Comparison of ENCODE assay signal across 40 mouse cellular contexts in the genomic region with DNA sequence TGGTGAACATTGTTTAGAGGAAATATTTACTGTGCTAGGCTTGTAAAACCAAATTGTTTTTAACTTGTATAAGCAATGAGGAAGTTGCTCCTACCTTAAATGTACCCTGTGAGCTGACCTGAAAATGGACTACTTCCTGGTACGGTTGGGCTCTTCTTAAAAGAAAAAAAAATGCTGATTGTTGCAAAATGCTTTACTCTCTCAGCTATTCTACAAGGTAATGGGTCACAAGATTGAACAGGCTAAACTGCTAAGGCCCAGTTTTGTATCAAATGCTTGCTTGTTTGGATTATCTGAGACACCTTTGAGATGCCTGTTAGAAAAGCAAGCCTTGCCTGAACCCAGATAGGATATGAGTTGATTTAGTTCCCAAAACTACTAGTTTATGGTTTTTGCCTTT. TPM values are rescaled to one million over a fixed set of nuclear protein-coding genes. Genes with fewer than 3 reads are reported as not detected.
"Had no signal": no experiment of that assay in that cellular context is flagged by ENCODE, and none has a peak within 500 bp of the region (broad histone marks: within the 10 kb centered on the region; RNA-seq: fewer than 3 reads in every experiment).

No protein-coding gene starts in this region.

- H3K4me2 ChIP-seq: heart, embryonic 12.5 days; hindbrain, embryonic 12.5 days; hindbrain, embryonic 14.5 days; intestine, embryonic 15.5 days; kidney, embryonic 15.5 days; limb, embryonic 13.5 days; limb, embryonic 15.5 days; liver, embryonic 12.5 days had no signal

- H3K36me3 ChIP-seq: heart, embryonic 10.5 days; heart, embryonic 12.5 days; hindbrain, embryonic 10.5 days; hindbrain, embryonic 12.5 days; intestine, embryonic 15.5 days; kidney, embryonic 15.5 days; limb, embryonic 13.5 days; limb, embryonic 15.5 days; liver, embryonic 12.5 days had no signal

- H3K9ac ChIP-seq: heart, embryonic 12.5 days; hindbrain, embryonic 12.5 days; hindbrain, embryonic 14.5 days; intestine, embryonic 15.5 days; kidney, embryonic 15.5 days; limb, embryonic 13.5 days; limb, embryonic 15.5 days; liver, embryonic 12.5 days; liver, embryonic 14.5 days had no signal

- H3K27ac ChIP-seq: gastrocnemius, adult 2 months; heart, embryonic 10.5 days; hindbrain, embryonic 10.5 days; hindbrain, embryonic 12.5 days; hindbrain, embryonic 14.5 days; intestine, embryonic 15.5 days; kidney, embryonic 15.5 days; layer of hippocampus, adult 2 months; limb, embryonic 13.5 days; limb, embryonic 15.5 days; liver, embryonic 12.5 days; liver, embryonic 14.5 days had no signal

- H3K4me3 ChIP-seq: gastrocnemius, adult 2 months; heart, embryonic 10.5 days; heart, embryonic 12.5 days; hindbrain, embryonic 10.5 days; hindbrain, embryonic 12.5 days; intestine, embryonic 15.5 days; kidney, embryonic 15.5 days; layer of hippocampus, adult 2 months; limb, embryonic 13.5 days; limb, embryonic 15.5 days; liver, embryonic 12.5 days had no signal

- ATAC-seq: hindbrain, embryonic 16.5 days; inflammation-experienced regulatory T-cells, adult 6 months; intestine, embryonic 15.5 days; intestine, postnatal 0 days; liver, embryonic 12.5 days had no signal

- H3K27me3 ChIP-seq: heart, embryonic 12.5 days; intestine, embryonic 15.5 days; limb, embryonic 15.5 days had no signal

- DNase-seq: gastrocnemius, adult 2 months; gastrocnemius, postnatal 10 days; gastrocnemius, postnatal 25 days; heart, adult 18-20 months; heart, postnatal 10 days; heart, postnatal 4 days; kidney, postnatal 10 days; kidney, postnatal 25 days; kidney, postnatal 4 days; layer of hippocampus, postnatal 36 days; left cerebral cortex, postnatal 4 days had no signal

- H3K9me3 ChIP-seq: heart, embryonic 10.5 days; heart, embryonic 12.5 days; hindbrain, embryonic 10.5 days; hindbrain, embryonic 12.5 days; intestine, embryonic 15.5 days; kidney, embryonic 15.5 days; limb, embryonic 13.5 days; limb, embryonic 15.5 days; liver, embryonic 12.5 days had no signal

- H3K4me1 ChIP-seq: heart, embryonic 12.5 days; hindbrain, embryonic 12.5 days; intestine, embryonic 15.5 days; kidney, embryonic 15.5 days; limb, embryonic 13.5 days; limb, embryonic 15.5 days; liver, embryonic 12.5 days had no signal

RNA-seq across cellular contexts. Expression of gene Topaz1, which starts 1.3 kb away (rescaled TPM):
- total RNA-seq: gastrocnemius, adult 2 months; gastrocnemius, postnatal 10 days; gastrocnemius, postnatal 25 days; gastrocnemius, postnatal 4 days; granulocyte monocyte progenitor cell, adult 5-6 weeks; heart, adult 18-20 months; heart, adult 8-10 months; heart, postnatal 10 days; heart, postnatal 25 days; heart, postnatal 4 days; layer of hippocampus, adult 2 months; layer of hippocampus, postnatal 14 days; layer of hippocampus, postnatal 36 days; left cerebral cortex, adult 18-20 months; left cerebral cortex, adult 8-10 months; left cerebral cortex, postnatal 10 days; left cerebral cortex, postnatal 25 days; left cerebral cortex, postnatal 4 days; liver, adult 2 months had no signal
- polyA plus RNA-seq: heart, embryonic 12.5 days; heart, embryonic 14.5 days; heart, embryonic 16.5 days; hindbrain, embryonic 10.5 days; hindbrain, embryonic 12.5 days; hindbrain, embryonic 14.5 days; hindbrain, embryonic 16.5 days; inflammation-experienced regulatory T-cells, adult 6 months; intestine, embryonic 15.5 days; kidney, embryonic 15.5 days; limb, embryonic 11.5 days; limb, embryonic 13.5 days; limb, embryonic 15.5 days; liver, adult 2 months; liver, embryonic 12.5 days; liver, embryonic 14.5 days; liver, embryonic 16.5 days had no signal
